Mouse (Mus musculus): ENCODE measurements around the gene Inpp1. TPM values are rescaled to one million over a fixed set of nuclear protein-coding genes. Genes with fewer than 3 reads are reported as not detected.
A peak's percentile ranks its signal among the peaks of the same experiment; 100 is the strongest.

The Inpp1 gene
- polyA plus RNA-seq, 1 experiment from 2014 or later = 43.5 TPM

GRCm38 (mm10) chr1:52793692-52794091 lies 23.8 kb downstream of the Inpp1 start:
- no peak for DNase-seq (ENCODE audit: low spot score)

GRCm38 (mm10) chr1:52792701-52793100 lies 24.8 kb downstream of the Inpp1 start:
- DNase-seq (ENCODE audit: low spot score) = no peak

- DNase-seq (ENCODE audit: low spot score) = no peak
Observed at GRCm38 (mm10) chr1:52787254-52787653, 30.2 kb downstream of the Inpp1 start.

GRCm38 (mm10) chr1:52765176-52766111 lies 52.0 kb downstream of the Inpp1 start:
- DNase-seq (ENCODE audit: low spot score) = no peak

- peak; percentile 42 for DNase-seq (ENCODE audit: low spot score)
Observed at GRCm38 (mm10) chr1:52763894-52764809, 53.3 kb downstream of the Inpp1 start.

GRCm38 (mm10) chr1:52758174-52758573 lies 59.3 kb downstream of the Inpp1 start:
- no peak for DNase-seq (ENCODE audit: low spot score)

- DNase-seq (ENCODE audit: low spot score) = no peak
Observed at GRCm38 (mm10) chr1:52754331-52754730, 63.2 kb downstream of the Inpp1 start.

- DNase-seq (ENCODE audit: low spot score) = no peak
Observed at GRCm38 (mm10) chr1:52753828-52754227, 63.7 kb downstream of the Inpp1 start.

GRCm38 (mm10) chr1:52752706-52753105 lies 64.8 kb downstream of the Inpp1 start:
- no peak for DNase-seq (ENCODE audit: low spot score)

GRCm38 (mm10) chr1:52751634-52752033 lies 65.9 kb downstream of the Inpp1 start:
- no peak for DNase-seq (ENCODE audit: low spot score)

- no peak for DNase-seq (ENCODE audit: low spot score)
Observed at GRCm38 (mm10) chr1:52749978-52750377, 67.5 kb downstream of the Inpp1 start.

- peak; percentile 71 for DNase-seq (ENCODE audit: low spot score)
Observed at GRCm38 (mm10) chr1:52748260-52748659, 69.2 kb downstream of the Inpp1 start.

- no peak for DNase-seq (ENCODE audit: low spot score)
Observed at GRCm38 (mm10) chr1:52742567-52742966, 74.9 kb downstream of the Inpp1 start.

Other genes with a start within 250 kb of the Inpp1 start
- gene Nemp2, start 187.0 kb downstream of the Inpp1 start, polyA plus RNA-seq (2015; fragmentation: Nextera tagmentation; extraction: Ambion mirVana) = 12.5 and 15.8 TPM in 2 replicates
- gene Mfsd6, start 90.2 kb downstream of the Inpp1 start, polyA plus RNA-seq (2015; fragmentation: Nextera tagmentation; extraction: Ambion mirVana) = 2.5 and 2.6 TPM in 2 replicates
- gene Hibch, start 27.2 kb upstream of the Inpp1 start, polyA plus RNA-seq (2015; fragmentation: Nextera tagmentation; extraction: Ambion mirVana) = 23.8 and 24.3 TPM in 2 replicates
- 2.8 and 3.0 TPM in 2 replicates for gene 1700019D03Rik, start 202.5 kb upstream of the Inpp1 start, polyA plus RNA-seq (2015; fragmentation: Nextera tagmentation; extraction: Ambion mirVana)
- 0.27 and 0.33 TPM in 2 replicates for gene Mstn, start 244.0 kb upstream of the Inpp1 start, polyA plus RNA-seq (2015; fragmentation: Nextera tagmentation; extraction: Ambion mirVana)

Measured in thymus, postnatal 0 days (tissue).